Mouse (Mus musculus) liver, embryonic 11.5 days (tissue): ENCODE data around the gene Mrpl49. TPM values are rescaled to one million over a fixed set of nuclear protein-coding genes. Genes with fewer than 3 reads are reported as not detected.

Source experiments
- ATAC-seq: fragments of 200-750 bp; cut with Nextera tagmentation; replicated peaks from 2 replicates; pipeline ENCODE4 v1.8.0; 2017; ENCODE audit warnings: moderate number of reproducible peaks, mild to moderate bottlenecking, moderate TSS enrichment, moderate library complexity; ENCODE audit not compliant: low FRiP score
- DNase-seq: peaks from one replicate; pipeline ENCODE4 v3.0.0-alpha.2; 2017; ENCODE audit warnings: low spot score
- H3K27ac ChIP-seq: fragments of 300-500 bp; sonication (generic); 2 replicates; pipeline ENCODE4 v1.5.1; 2014; ENCODE audit warnings: mild to moderate bottlenecking, low read depth, low read length, control low read depth
- H3K27me3 ChIP-seq: fragments of 300-500 bp; sonication (generic); replicated peaks from 2 replicates; pipeline ENCODE4 v1.6.1; 2014; ENCODE audit warnings: low read length, mixed read lengths; ENCODE audit not compliant: control insufficient read depth, insufficient read depth
- H3K36me3 ChIP-seq: fragments of 300-500 bp; sonication (generic); 2 replicates; pipeline ENCODE4 v1.6.1; 2014; ENCODE audit warnings: mild to moderate bottlenecking, low read length, moderate library complexity, mixed read lengths; ENCODE audit not compliant: control insufficient read depth, insufficient read depth
- H3K4me1 ChIP-seq: fragments of 300-500 bp; sonication (generic); replicated peaks from 2 replicates; pipeline ENCODE4 v1.6.1; 2014; ENCODE audit warnings: low read length, mixed read lengths; ENCODE audit not compliant: control insufficient read depth, insufficient read depth
- H3K4me2 ChIP-seq: fragments of 300-500 bp; sonication (generic); 2 replicates; pipeline ENCODE4 v1.6.1; 2014; ENCODE audit warnings: mild to moderate bottlenecking, control low read depth, moderate library complexity
- H3K4me3 ChIP-seq: fragments of 300-500 bp; sonication (generic); 2 replicates; pipeline ENCODE4 v1.5.1; 2014; ENCODE audit warnings: low read depth, low read length, control low read depth
- H3K9ac ChIP-seq: fragments of 300-500 bp; sonication (generic); 2 replicates; pipeline ENCODE4 v1.6.1; 2014; ENCODE audit warnings: low read depth, low read length, control low read depth
- H3K9me3 ChIP-seq: fragments of 300-500 bp; sonication (generic); 2 replicates; pipeline ENCODE4 v1.6.1; 2016; ENCODE audit warnings: low read length, inconsistent platforms, mixed read lengths; ENCODE audit not compliant: control insufficient read depth
- WGBS: fragments of 180-500 bp; shearing (Covaris S2); extraction: QIAGEN DNeasy Blood & Tissue Kit; methylation state at CpG from one replicate; pipeline ENCODE4 v1.1.7; 2014; 5-methylcytosine and 5-hydroxymethylcytosine counted together
- polyA plus RNA-seq: library from polyadenylated mRNA; unstranded; fragments of >200 nt; fragmentation: Nextera tagmentation; extraction: Ambion mirVana; gene quantifications from 2 replicates; pipeline ENCODE4 v1.2.1, GENCODE M21; 2014

Mrpl49 gene
- polyA plus RNA-seq, 1 experiment from 2014 or later, result 84.5 TPM

GRCm38 (mm10) chr19:6037695-6038094, 19.9 kb downstream of the Mrpl49 start:
- no peak overlapping the region for H3K4me3 ChIP-seq
- no peak for DNase-seq
- ATAC-seq, result no peak

GRCm38 (mm10) chr19:6035966-6036585, 21.5 kb downstream of the Mrpl49 start:
- Histone ChIP-seq H3K4me3 (no peak overlapping the region), H3K27ac (no peak overlapping the region), H3K4me1 (no peaks in the 10 kb centered on the region), H3K9ac (no peak overlapping the region), H3K36me3 (no peaks in the 10 kb centered on the region), H3K27me3 (no peaks in the 10 kb centered on the region; the same call in 1 of the 2 replicates), H3K4me2 (no peak overlapping the region), H3K9me3 (no peaks in the 10 kb centered on the region)
- DNase-seq, result no peak
- ATAC-seq, result no peak
- 53% methylated on average over 9 of the region's 9 CpGs for WGBS

More at GRCm38 (mm10) chr19:6037695-6038094, 19.9 kb downstream of the Mrpl49 start:
- Histone ChIP-seq H3K4me2 (no peak overlapping the region), H3K36me3 (no peaks in the 10 kb centered on the region), H3K27me3 (no peaks in the 10 kb centered on the region), H3K9me3 (no peaks in the 10 kb centered on the region), H3K4me1 (no peaks in the 10 kb centered on the region), H3K9ac (no peak overlapping the region), H3K27ac (no peak overlapping the region)

- DNase-seq (no peak), ATAC-seq (no peak)
- no peaks in the 10 kb centered on the region; the same call in 1 of the 2 replicates for H3K27me3 ChIP-seq
- H3K9me3 ChIP-seq, result no peaks in the 10 kb centered on the region
- H3K9ac ChIP-seq, result no peak overlapping the region; the same call in 1 of the 2 replicates
- H3K4me3 ChIP-seq, result no peak overlapping the region
- H3K4me2 ChIP-seq, result no peak overlapping the region
- no peaks in the 10 kb centered on the region for H3K36me3 ChIP-seq
- H3K27ac ChIP-seq, result no peak overlapping the region
- 63% methylated on average over 14 of the region's 14 CpGs for WGBS
- H3K4me1 ChIP-seq, result no peaks in the 10 kb centered on the region
Measured at GRCm38 (mm10) chr19:6030520-6031280, 26.9 kb downstream of the Mrpl49 start.

GRCm38 (mm10) chr19:6029426-6029825, 28.2 kb downstream of the Mrpl49 start:
- Histone ChIP-seq H3K36me3 (no peaks in the 10 kb centered on the region), H3K27me3 (no peaks in the 10 kb centered on the region; the same call in 1 of the 2 replicates), H3K9ac (no peak overlapping the region), H3K27ac (no peak overlapping the region), H3K4me1 (no peaks in the 10 kb centered on the region), H3K4me2 (no peak overlapping the region), H3K4me3 (no peak overlapping the region), H3K9me3 (no peaks in the 10 kb centered on the region)
- DNase-seq, result no peak
- no peak for ATAC-seq
- WGBS, result 72% methylated on average over 9 of the region's 9 CpGs

GRCm38 (mm10) chr19:6028991-6029390, 28.6 kb downstream of the Mrpl49 start:
- WGBS, result 81% methylated on average over 6 of the region's 6 CpGs
- no peak overlapping the region for H3K27ac ChIP-seq
- ATAC-seq (no peak), DNase-seq (no peak)
- H3K9me3 ChIP-seq, result no peaks in the 10 kb centered on the region
- no peak overlapping the region for H3K4me2 ChIP-seq
- no peak overlapping the region for H3K4me3 ChIP-seq
- no peaks in the 10 kb centered on the region for H3K36me3 ChIP-seq
- H3K9ac ChIP-seq, result no peak overlapping the region
- H3K27me3 ChIP-seq, result no peaks in the 10 kb centered on the region; the same call in 1 of the 2 replicates
- H3K4me1 ChIP-seq, result no peaks in the 10 kb centered on the region

- no peaks in the 10 kb centered on the region for H3K36me3 ChIP-seq
- H3K4me3 ChIP-seq, result no peak overlapping the region
- H3K4me2 ChIP-seq, result no peak overlapping the region
- no peaks in the 10 kb centered on the region for H3K9me3 ChIP-seq
- no peak overlapping the region for H3K27ac ChIP-seq
- peaks cover 6% of the 10 kb centered on the region for H3K4me1 ChIP-seq
- no peak overlapping the region for H3K9ac ChIP-seq
- WGBS, result 81% methylated on average over 7 of the region's 7 CpGs
- no peaks in the 10 kb centered on the region for H3K27me3 ChIP-seq
- ATAC-seq (no peak), DNase-seq (no peak)
Measured at GRCm38 (mm10) chr19:6023930-6024329, 33.7 kb downstream of the Mrpl49 start.

GRCm38 (mm10) chr19:6023059-6023458, 34.5 kb downstream of the Mrpl49 start:
- H3K9ac ChIP-seq, result no peak overlapping the region
- H3K36me3 ChIP-seq, result no peaks in the 10 kb centered on the region
- DNase-seq (no peak), ATAC-seq (no peak)
- no peak overlapping the region for H3K27ac ChIP-seq
- WGBS, result 61% methylated on average over 8 of the region's 8 CpGs
- peaks cover 13% of the 10 kb centered on the region for H3K4me1 ChIP-seq
- H3K27me3 ChIP-seq, result no peaks in the 10 kb centered on the region
- no peak overlapping the region for H3K4me3 ChIP-seq
- H3K9me3 ChIP-seq, result no peaks in the 10 kb centered on the region
- H3K4me2 ChIP-seq, result no peak overlapping the region

GRCm38 (mm10) chr19:6020276-6020675, 37.3 kb downstream of the Mrpl49 start:
- Histone ChIP-seq H3K4me2 (no peak overlapping the region), H3K4me1 (peaks cover 29% of the 10 kb centered on the region), H3K27ac (no peak overlapping the region), H3K4me3 (no peak overlapping the region), H3K36me3 (no peaks in the 10 kb centered on the region), H3K27me3 (0 out of 2 replicates have a peak, but pooled peaks cover 4% of the 10 kb centered on the region), H3K9me3 (no peaks in the 10 kb centered on the region), H3K9ac (no peak overlapping the region)
- ATAC-seq (no peak), DNase-seq (no peak)
- 40% methylated on average over 3 of the region's 3 CpGs for WGBS
